Mouse (Mus musculus) bone marrow macrophage, adult 2 months (primary cell): ENCODE measurements around the gene Zbtb8os.

Experiments
- CTCF ChIP-seq: IDR thresholded peaks from 2 replicates; pipeline ENCODE4 v1.5.1; 2012; ENCODE audit warnings: low read depth, mild to moderate bottlenecking, low read length, moderate library complexity
- POLR2A ChIP-seq: IDR thresholded peaks from 2 replicates; pipeline ENCODE4 v1.6.1; 2012; ENCODE audit warnings: mild to moderate bottlenecking, low read depth, low read length, borderline replicate concordance

GRCm38 (mm10) chr4:129385685-129386084 is 50.2 kb downstream of the Zbtb8os start:
- TF ChIP-seq CTCF (no peak), POLR2A (no peak)
